Mouse (Mus musculus): ENCODE data around the gene Ccdc151. TPM values are rescaled to one million over a fixed set of nuclear protein-coding genes. Genes with fewer than 3 reads are reported as not detected.

Ccdc151 gene
- polyA plus RNA-seq, 1 experiment: 0.13 TPM

- peak overlapping the region; percentile 86 for H3K4me2 ChIP-seq (ENCODE audit: low read depth)
- H3ac ChIP-seq (ENCODE audit: control insufficient read depth, insufficient read length): peak overlapping the region; percentile 39
- peaks cover 12% of the 10 kb centered on the region for H3K36me3 ChIP-seq (ENCODE audit: control insufficient read depth, insufficient read depth)
- H3K27me3 ChIP-seq (ENCODE audit: control insufficient read depth, insufficient read depth, insufficient read length): no peaks in the 10 kb centered on the region
- TF ChIP-seq POLR2AphosphoS2 (IDR thresholded peaks at IDR 0.05; ENCODE audit: insufficient read length, low read depth) (no peak), TCF3 (IDR thresholded peaks at IDR 0.05; ENCODE audit: insufficient read length, low read depth) (no peak), MYOD1 (IDR thresholded peaks at IDR 0.05; ENCODE audit: control insufficient read depth in 1 of 3, insufficient read length in 2 of 3, low read depth in 2 of 3) (no peak), MYOG (IDR thresholded peaks at IDR 0.05; ENCODE audit: control insufficient read depth in 1 of 3, insufficient read depth in 1 of 3, insufficient read length in 2 of 3, low read depth in 2 of 3) (no peak), MAX (IDR thresholded peaks at IDR 0.05; ENCODE audit: low read depth) (no peak), CEBPB (IDR thresholded peaks at IDR 0.05; ENCODE audit: insufficient read depth, poor library complexity, severe bottlenecking) (no peak), E2F4 (IDR thresholded peaks at IDR 0.05; ENCODE audit: insufficient read depth) (no peak), REST (IDR thresholded peaks at IDR 0.05; ENCODE audit: insufficient read depth, insufficient read length) (no peak), POLR2A (IDR thresholded peaks at IDR 0.05; ENCODE audit: insufficient read length, low read depth) (no peak), TCF12 (IDR thresholded peaks at IDR 0.05; ENCODE audit: insufficient read depth, poor library complexity, severe bottlenecking) (no peak), SRF (IDR thresholded peaks at IDR 0.05; ENCODE audit: control insufficient read depth, insufficient read length, low read depth) (no peak), USF1 (IDR thresholded peaks at IDR 0.05; ENCODE audit: low read depth) (no peak)
- H3K4me3 ChIP-seq: peak overlapping the region; percentile 70
- peaks cover 8% of the 10 kb centered on the region for H3K79me2 ChIP-seq (ENCODE audit: control insufficient read depth, insufficient read depth)
Observed at GRCm38 (mm10) chr9:22003163-22003554, 725 bp upstream of the Ccdc151 start.

DNA sequence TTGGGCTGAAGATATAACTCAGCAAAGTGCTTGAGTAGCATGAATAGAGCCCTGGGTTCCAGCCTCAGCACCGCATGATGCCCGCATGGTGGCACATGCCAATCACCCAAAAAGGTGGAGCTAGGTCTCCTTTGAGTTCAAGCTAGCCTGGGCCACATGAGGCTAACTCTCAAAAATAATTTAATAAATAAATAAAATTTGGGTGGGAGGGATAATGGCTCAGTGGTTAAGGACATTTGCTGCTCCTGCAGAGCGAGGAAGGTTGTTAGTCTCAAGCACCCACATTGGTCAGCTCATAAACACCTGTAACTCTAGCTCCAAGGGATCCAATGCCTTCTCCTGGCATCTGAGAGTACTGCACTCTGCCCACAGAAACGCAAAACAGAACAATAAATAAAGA lies 801 bp downstream of the Ccdc151 start:
- H3K27me3 ChIP-seq (ENCODE audit: control insufficient read depth, insufficient read depth, insufficient read length): no peaks in the 10 kb centered on the region
- H3K4me3 ChIP-seq: no peak overlapping the region
- no peak overlapping the region for H3K4me2 ChIP-seq (ENCODE audit: low read depth)
- TF ChIP-seq SRF (IDR thresholded peaks at IDR 0.05; ENCODE audit: control insufficient read depth, insufficient read length, low read depth) (no peak), MYOD1 (IDR thresholded peaks at IDR 0.05; ENCODE audit: control insufficient read depth in 1 of 3, insufficient read length in 2 of 3, low read depth in 2 of 3) (no peak), MAX (IDR thresholded peaks at IDR 0.05; ENCODE audit: low read depth) (no peak), MYOG (IDR thresholded peaks at IDR 0.05; ENCODE audit: control insufficient read depth in 1 of 3, insufficient read depth in 1 of 3, insufficient read length in 2 of 3, low read depth in 2 of 3) (no peak), POLR2AphosphoS2 (IDR thresholded peaks at IDR 0.05; ENCODE audit: insufficient read length, low read depth) (no peak), USF1 (IDR thresholded peaks at IDR 0.05; ENCODE audit: low read depth) (no peak), CEBPB (IDR thresholded peaks at IDR 0.05; ENCODE audit: insufficient read depth, poor library complexity, severe bottlenecking) (no peak), E2F4 (IDR thresholded peaks at IDR 0.05; ENCODE audit: insufficient read depth) (no peak), REST (IDR thresholded peaks at IDR 0.05; ENCODE audit: insufficient read depth, insufficient read length) (no peak), TCF12 (IDR thresholded peaks at IDR 0.05; ENCODE audit: insufficient read depth, poor library complexity, severe bottlenecking) (no peak), TCF3 (IDR thresholded peaks at IDR 0.05; ENCODE audit: insufficient read length, low read depth) (no peak)
- peaks cover 8% of the 10 kb centered on the region for H3K79me2 ChIP-seq (ENCODE audit: control insufficient read depth, insufficient read depth)
- H3ac ChIP-seq (ENCODE audit: control insufficient read depth, insufficient read length): no peak overlapping the region
- peaks cover 8% of the 10 kb centered on the region for H3K36me3 ChIP-seq (ENCODE audit: control insufficient read depth, insufficient read depth)

DNA sequence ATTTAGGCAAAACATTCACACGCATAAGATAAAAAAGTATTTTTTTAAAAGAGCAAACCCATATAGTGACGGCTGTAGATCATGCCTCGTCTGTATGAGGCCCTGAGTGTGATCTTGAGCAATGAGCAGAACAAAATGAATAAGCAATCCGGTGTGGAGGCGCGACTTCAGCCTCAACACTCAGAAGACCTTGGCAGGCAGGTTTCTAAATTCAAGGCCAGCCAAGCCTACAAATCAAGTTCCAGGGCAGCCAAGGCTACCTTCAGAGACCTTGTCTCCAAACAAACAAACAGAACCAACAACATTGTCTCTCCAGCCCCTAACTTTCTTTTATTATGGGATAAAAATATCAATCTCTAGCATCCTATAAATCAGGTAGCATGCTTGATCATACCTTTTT lies 2.1 kb downstream of the Ccdc151 start:
- Histone ChIP-seq H3K36me3 (ENCODE audit: control insufficient read depth, insufficient read depth) (no peaks in the 10 kb centered on the region), H3K79me2 (ENCODE audit: control insufficient read depth, insufficient read depth) (peaks cover 8% of the 10 kb centered on the region), H3K27me3 (ENCODE audit: control insufficient read depth, insufficient read depth, insufficient read length) (no peaks in the 10 kb centered on the region), H3K4me3 (no peak overlapping the region), H3ac (ENCODE audit: control insufficient read depth, insufficient read length) (no peak overlapping the region), H3K4me2 (ENCODE audit: low read depth) (no peak overlapping the region)
- TF ChIP-seq REST (IDR thresholded peaks at IDR 0.05; ENCODE audit: insufficient read depth, insufficient read length): no peak
- no peak for TF ChIP-seq TCF3 (IDR thresholded peaks at IDR 0.05; ENCODE audit: insufficient read length, low read depth)
- no peak for TF ChIP-seq CEBPB (IDR thresholded peaks at IDR 0.05; ENCODE audit: insufficient read depth, poor library complexity, severe bottlenecking)
- TF ChIP-seq MAX (IDR thresholded peaks at IDR 0.05; ENCODE audit: low read depth): no peak
- no peak for TF ChIP-seq MYOG (IDR thresholded peaks at IDR 0.05; ENCODE audit: control insufficient read depth in 1 of 3, insufficient read depth in 1 of 3, insufficient read length in 2 of 3, low read depth in 2 of 3)
- TF ChIP-seq POLR2AphosphoS2 (IDR thresholded peaks at IDR 0.05; ENCODE audit: insufficient read length, low read depth): no peak
- no peak for TF ChIP-seq POLR2A (IDR thresholded peaks at IDR 0.05; ENCODE audit: insufficient read length, low read depth)
- no peak for TF ChIP-seq TCF12 (IDR thresholded peaks at IDR 0.05; ENCODE audit: insufficient read depth, poor library complexity, severe bottlenecking)
- TF ChIP-seq SRF (IDR thresholded peaks at IDR 0.05; ENCODE audit: control insufficient read depth, insufficient read length, low read depth): no peak
- no peak for TF ChIP-seq MYOD1 (IDR thresholded peaks at IDR 0.05; ENCODE audit: control insufficient read depth in 1 of 3, insufficient read length in 2 of 3, low read depth in 2 of 3)

GRCm38 (mm10) chr9:21996178-21996867 lies 6.1 kb downstream of the Ccdc151 start:
- H3K4me2 ChIP-seq (ENCODE audit: low read depth): no peak overlapping the region
- no peak overlapping the region for H3K4me3 ChIP-seq
- H3K79me2 ChIP-seq (ENCODE audit: control insufficient read depth, insufficient read depth): no peaks in the 10 kb centered on the region
- no peaks in the 10 kb centered on the region for H3K36me3 ChIP-seq (ENCODE audit: control insufficient read depth, insufficient read depth)
- TF ChIP-seq MAX (IDR thresholded peaks at IDR 0.05; ENCODE audit: low read depth): no peak
- no peak for TF ChIP-seq USF1 (IDR thresholded peaks at IDR 0.05; ENCODE audit: low read depth)
- no peak for TF ChIP-seq POLR2AphosphoS2 (IDR thresholded peaks at IDR 0.05; ENCODE audit: insufficient read length, low read depth)
- TF ChIP-seq CEBPB (IDR thresholded peaks at IDR 0.05; ENCODE audit: insufficient read depth, poor library complexity, severe bottlenecking): no peak
- TF ChIP-seq E2F4 (IDR thresholded peaks at IDR 0.05; ENCODE audit: insufficient read depth): no peak
- no peak for TF ChIP-seq REST (IDR thresholded peaks at IDR 0.05; ENCODE audit: insufficient read depth, insufficient read length)
- no peak for TF ChIP-seq POLR2A (IDR thresholded peaks at IDR 0.05; ENCODE audit: insufficient read length, low read depth)
- TF ChIP-seq TCF3 (IDR thresholded peaks at IDR 0.05; ENCODE audit: insufficient read length, low read depth): no peak
- no peak for TF ChIP-seq TCF12 (IDR thresholded peaks at IDR 0.05; ENCODE audit: insufficient read depth, poor library complexity, severe bottlenecking)
- no peak for TF ChIP-seq MYOG (IDR thresholded peaks at IDR 0.05; ENCODE audit: control insufficient read depth in 1 of 3, insufficient read depth in 1 of 3, insufficient read length in 2 of 3, low read depth in 2 of 3)
- TF ChIP-seq SRF (IDR thresholded peaks at IDR 0.05; ENCODE audit: control insufficient read depth, insufficient read length, low read depth): no peak
- no peak for TF ChIP-seq MYOD1 (IDR thresholded peaks at IDR 0.05; ENCODE audit: control insufficient read depth in 1 of 3, insufficient read length in 2 of 3, low read depth in 2 of 3)
- H3K27me3 ChIP-seq (ENCODE audit: control insufficient read depth, insufficient read depth, insufficient read length): peaks cover 4% of the 10 kb centered on the region
- H3ac ChIP-seq (ENCODE audit: control insufficient read depth, insufficient read length): no peak overlapping the region

Measured in myocyte (in vitro differentiated cells).